Mouse (Mus musculus): ENCODE measurements around the gene Cpne6.

DNA sequence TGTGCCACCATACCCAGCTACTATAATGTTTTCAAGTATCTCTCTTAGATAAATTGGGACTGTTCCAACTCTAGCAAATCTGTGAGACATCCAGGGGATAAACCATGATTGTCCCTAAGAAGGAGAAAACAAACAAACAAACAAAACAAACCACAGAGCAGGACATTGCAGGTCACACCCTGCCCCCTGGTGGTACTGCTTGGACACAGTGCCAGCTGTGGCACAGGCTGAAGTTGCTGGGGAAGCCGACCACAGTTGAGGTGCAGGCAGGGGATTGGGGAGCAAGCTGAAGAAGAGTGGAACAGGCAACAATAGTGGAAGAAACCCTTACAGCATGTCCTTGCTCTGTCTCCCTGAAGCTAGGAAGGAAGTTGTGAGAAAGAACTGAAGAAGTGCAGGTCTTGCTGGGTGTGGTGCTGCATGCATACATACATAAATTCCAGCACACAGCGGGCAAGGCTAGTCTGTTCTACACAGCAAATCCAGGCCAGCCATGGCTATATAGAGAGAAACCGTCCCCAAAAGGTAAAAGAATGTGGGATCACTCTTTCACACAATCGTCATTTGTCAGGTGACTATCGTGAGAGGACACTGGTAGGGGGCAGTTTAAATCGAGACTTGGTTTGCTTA, 26.0 kb downstream of the Cpne6 start:
- no peak for TF ChIP-seq GATA1 (IDR thresholded peaks at IDR 0.05; ENCODE audit: borderline replicate concordance, low read length)
- no peak for TF ChIP-seq FLI1 (IDR thresholded peaks at IDR 0.05; ENCODE audit: low read length)
